Mouse (Mus musculus): ENCODE results near the gene Casq2. TPM values are rescaled to one million over a fixed set of nuclear protein-coding genes. Genes with fewer than 3 reads are reported as not detected.
A peak's percentile ranks its signal among the peaks of the same experiment; 100 is the strongest.
"Not testable (repeated sequence)": the region's sequence is repeated elsewhere in the genome, so short reads cannot be mapped to it uniquely, and the experiment has no call there.

Gene Casq2
- total and polyA plus RNA-seq, 2 experiments from 2014 or later, result 1.1 to 5.3 TPM

- WGBS, result 45% methylated on average over 14 of the region's 14 CpGs
- ATAC-seq (peak; percentile 66), DNase-seq (peak; percentile 44)
These were observed 73.5 kb downstream of the Casq2 start for GRCm38 (mm10) chr3:102159423-102160325.

DNA sequence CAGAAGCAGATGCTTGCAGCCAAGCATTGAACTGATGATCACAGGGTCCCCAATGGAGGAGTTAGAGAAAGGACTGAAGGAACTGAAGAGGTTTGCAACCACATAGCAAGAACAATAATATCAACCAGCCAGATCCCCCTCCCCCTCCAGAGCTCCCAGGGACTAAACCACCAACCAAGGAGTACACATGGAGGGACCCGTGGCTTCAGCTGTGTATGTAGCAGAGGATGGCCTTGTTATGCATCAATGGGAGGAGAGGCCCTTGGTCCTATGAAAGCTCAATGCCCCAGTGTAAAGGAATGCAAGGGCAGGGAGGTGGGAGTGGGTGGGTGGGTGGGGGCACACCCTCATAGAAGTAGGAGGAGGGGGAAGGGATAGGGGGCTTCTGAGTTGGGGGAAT is 77.6 kb downstream of the Casq2 start:
- DNase-seq; H3K36me3 ChIP-seq (ENCODE audit: insufficient read depth); H3K9ac ChIP-seq; H3K4me1 ChIP-seq (ENCODE audit: insufficient read depth); H3K9me3 ChIP-seq (ENCODE audit: low read length); H3K27ac ChIP-seq (ENCODE audit: low read depth, low read length); H3K27me3 ChIP-seq (ENCODE audit: insufficient read depth, low read length); ATAC-seq; H3K4me3 ChIP-seq (ENCODE audit: low read depth, low read length); H3K4me2 ChIP-seq (ENCODE audit: low read depth): not testable (repeated sequence)
- WGBS, result 65% methylated on average over 1 of the region's 1 CpGs

More at GRCm38 (mm10) chr3:102159423-102160325, 73.5 kb downstream of the Casq2 start:
- Histone ChIP-seq H3K4me3 (ENCODE audit: low read depth, low read length) (no peak overlapping the region), H3K4me2 (ENCODE audit: low read depth) (no peak overlapping the region), H3K4me1 (ENCODE audit: insufficient read depth) (no peaks in the 10 kb centered on the region), H3K9ac (no peak overlapping the region), H3K27me3 (ENCODE audit: insufficient read depth, low read length) (no peaks in the 10 kb centered on the region), H3K36me3 (ENCODE audit: insufficient read depth) (no peaks in the 10 kb centered on the region), H3K27ac (ENCODE audit: low read depth, low read length) (no peak overlapping the region), H3K9me3 (ENCODE audit: low read length) (no peaks in the 10 kb centered on the region)
- no peak for TF ChIP-seq CTCF (IDR thresholded peaks at IDR 0.05; ENCODE audit: low read depth)

DNA sequence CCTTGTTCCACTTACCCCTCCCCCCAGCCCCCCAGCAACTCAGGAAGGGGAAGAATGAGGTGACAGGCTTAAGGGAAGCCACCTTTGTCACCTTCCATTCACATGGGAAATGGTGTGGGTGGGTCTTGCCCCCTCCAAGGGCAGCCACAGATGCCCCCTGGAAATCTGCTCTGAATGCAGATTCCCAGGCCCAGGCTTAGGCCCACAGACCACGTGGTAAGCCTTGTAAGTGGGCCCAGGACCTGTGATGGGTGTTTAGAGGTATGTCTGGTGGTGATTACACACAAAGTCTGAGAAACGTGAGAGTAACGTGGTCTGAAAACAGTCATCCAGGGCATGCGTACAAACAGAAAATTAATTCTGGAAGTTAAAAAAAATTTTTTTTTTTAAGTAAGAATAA is 78.7 kb downstream of the Casq2 start:
- no peak overlapping the region for H3K4me2 ChIP-seq (ENCODE audit: low read depth)
- H3K4me3 ChIP-seq (ENCODE audit: low read depth, low read length), result no peak overlapping the region
- no peak for TF ChIP-seq CTCF (IDR thresholded peaks at IDR 0.05; ENCODE audit: low read depth)
- H3K27me3 ChIP-seq (ENCODE audit: insufficient read depth, low read length), result no peaks in the 10 kb centered on the region
- no peaks in the 10 kb centered on the region for H3K9me3 ChIP-seq (ENCODE audit: low read length)
- H3K36me3 ChIP-seq (ENCODE audit: insufficient read depth), result no peaks in the 10 kb centered on the region
- ATAC-seq (no peak), DNase-seq (no peak)
- H3K9ac ChIP-seq, result no peak overlapping the region
- peaks cover 19% of the 10 kb centered on the region for H3K4me1 ChIP-seq (ENCODE audit: insufficient read depth)
- no peak overlapping the region for H3K27ac ChIP-seq (ENCODE audit: low read depth, low read length)
- 72% methylated on average over 4 of the region's 4 CpGs for WGBS

GRCm38 (mm10) chr3:102165536-102166286 is 79.5 kb downstream of the Casq2 start:
- ATAC-seq, result no peak
- H3K9me3 ChIP-seq (ENCODE audit: low read length), result no peaks in the 10 kb centered on the region

DNA sequence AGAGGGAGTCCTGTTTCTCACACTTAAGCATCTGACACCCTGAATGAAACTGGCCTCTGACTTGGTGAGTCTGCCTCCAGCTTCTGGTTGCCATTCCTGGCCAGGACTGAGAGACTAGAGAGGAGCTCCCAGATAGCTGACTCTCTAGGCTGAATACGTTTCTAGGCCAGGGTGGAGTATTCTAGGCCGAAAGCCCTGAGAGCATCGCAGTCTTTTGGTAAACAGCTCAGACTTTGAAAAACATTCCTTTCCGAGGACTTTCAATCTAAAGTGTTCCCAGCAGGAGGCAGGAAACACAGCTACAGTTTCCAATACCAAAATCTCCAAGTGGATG is 80.0 kb downstream of the Casq2 start:
- DNase-seq, result no peak
- no peak for ATAC-seq
- H3K4me1 ChIP-seq (ENCODE audit: insufficient read depth), result peaks cover 19% of the 10 kb centered on the region
- no peak overlapping the region for H3K4me2 ChIP-seq (ENCODE audit: low read depth)
- H3K27me3 ChIP-seq (ENCODE audit: insufficient read depth, low read length), result no peaks in the 10 kb centered on the region
- no peak overlapping the region for H3K27ac ChIP-seq (ENCODE audit: low read depth, low read length)
- TF ChIP-seq CTCF (IDR thresholded peaks at IDR 0.05; ENCODE audit: low read depth), result no peak
- H3K36me3 ChIP-seq (ENCODE audit: insufficient read depth), result no peaks in the 10 kb centered on the region
- no peaks in the 10 kb centered on the region for H3K9me3 ChIP-seq (ENCODE audit: low read length)
- H3K4me3 ChIP-seq (ENCODE audit: low read depth, low read length), result no peak overlapping the region
- WGBS, result 52% methylated on average over 4 of the region's 4 CpGs
- H3K9ac ChIP-seq, result no peak overlapping the region

More at GRCm38 (mm10) chr3:102165536-102166286, 79.5 kb downstream of the Casq2 start:
- H3K4me3 ChIP-seq (ENCODE audit: low read depth, low read length), result no peak overlapping the region
- no peaks in the 10 kb centered on the region for H3K27me3 ChIP-seq (ENCODE audit: insufficient read depth, low read length)
- no peak overlapping the region for H3K4me2 ChIP-seq (ENCODE audit: low read depth)
- DNase-seq, result no peak
- H3K27ac ChIP-seq (ENCODE audit: low read depth, low read length), result no peak overlapping the region
- no peaks in the 10 kb centered on the region for H3K36me3 ChIP-seq (ENCODE audit: insufficient read depth)
- H3K9ac ChIP-seq, result no peak overlapping the region
- 86% methylated on average over 21 of the region's 21 CpGs for WGBS
- no peak for TF ChIP-seq CTCF (IDR thresholded peaks at IDR 0.05; ENCODE audit: low read depth)
- H3K4me1 ChIP-seq (ENCODE audit: insufficient read depth), result peaks cover 19% of the 10 kb centered on the region

- TF ChIP-seq CTCF (IDR thresholded peaks at IDR 0.05; ENCODE audit: low read depth), result no peak
- Histone ChIP-seq H3K27me3 (ENCODE audit: insufficient read depth, low read length) (no peaks in the 10 kb centered on the region), H3K36me3 (ENCODE audit: insufficient read depth) (no peaks in the 10 kb centered on the region), H3K9me3 (ENCODE audit: low read length) (no peaks in the 10 kb centered on the region), H3K4me2 (ENCODE audit: low read depth) (no peak overlapping the region), H3K4me3 (ENCODE audit: low read depth, low read length) (no peak overlapping the region), H3K9ac (no peak overlapping the region), H3K27ac (ENCODE audit: low read depth, low read length) (no peak overlapping the region), H3K4me1 (ENCODE audit: insufficient read depth) (peaks cover 19% of the 10 kb centered on the region)
- WGBS, result 75% methylated on average over 8 of the region's 8 CpGs
- DNase-seq, result no peak
- no peak for ATAC-seq
These were observed 80.6 kb downstream of the Casq2 start for GRCm38 (mm10) chr3:102166794-102167193.

All from forebrain, postnatal 0 days (tissue).